Mouse (Mus musculus): ENCODE measurements around the gene Kcnc4. TPM values are rescaled to one million over a fixed set of nuclear protein-coding genes. Genes with fewer than 3 reads are reported as not detected.
A peak's percentile ranks its signal among the peaks of the same experiment; 100 is the strongest.

Kcnc4 gene
- 10 to 100 TPM; 51.9 to 72.3 TPM for total RNA-seq (2021)
- long read RNA-seq, experiment 1, transcript Kcnc4-201 (4 exons, 3,667 nt), result major isoform, 71 of 154 reads
- long read RNA-seq, experiment 1, partial matches to known transcripts, result 10 of 154 reads
- long read RNA-seq, experiment 1, other reads (novel, unspliced or antisense), result 73 of 154 reads
- long read RNA-seq, experiment 2, transcript Kcnc4-201 (4 exons, 3,667 nt), result major isoform, 75 of 158 reads
- long read RNA-seq, experiment 2, partial matches to known transcripts, result 8 of 158 reads
- long read RNA-seq, experiment 2, other reads (novel, unspliced or antisense), result 75 of 158 reads

- intact Hi-C loops (cut with DNase I), result no loop called here
- peak; percentile 63 for DNase-seq
- peak within 1 kb of the TSS; percentile 69 for H3K4me3 ChIP-seq
- H3K27ac ChIP-seq, result peak within 1 kb of the TSS; percentile 90
- TF ChIP-seq CTCF (IDR thresholded peaks at IDR 0.05), result no peak
Measured at GRCm38 (mm10) chr3:107459196-107459772, at the start of gene Kcnc4. TSS of gene Kcnc4 (minus strand) at chr3:107459552.

- Histone ChIP-seq H3K4me3 (no peak overlapping the region), H3K27ac (no peak overlapping the region)
- DNase-seq, result no peak
- intact Hi-C loops (cut with DNase I), result no loop called here
- TF ChIP-seq CTCF (IDR thresholded peaks at IDR 0.05), result no peak
Measured at GRCm38 (mm10) chr3:107508696-107509095, 49.3 kb upstream of the Kcnc4 start.

- DNase-seq, result no peak
- Histone ChIP-seq H3K27ac (no peak overlapping the region), H3K4me3 (no peak overlapping the region)
- intact Hi-C loops (cut with DNase I), result no loop called here
- no peak for TF ChIP-seq CTCF (IDR thresholded peaks at IDR 0.05)
Measured at GRCm38 (mm10) chr3:107507966-107508365, 48.6 kb upstream of the Kcnc4 start.

- intact Hi-C loops (cut with DNase I), result no loop called here
Measured at GRCm38 (mm10) chr3:107506531-107506930, 47.2 kb upstream of the Kcnc4 start.

GRCm38 (mm10) chr3:107505464-107506367 is 46.4 kb upstream of the Kcnc4 start:
- Histone ChIP-seq H3K27ac (no peak overlapping the region), H3K4me3 (no peak overlapping the region)
- no peak for TF ChIP-seq CTCF (IDR thresholded peaks at IDR 0.05)

More at GRCm38 (mm10) chr3:107506531-107506930, 47.2 kb upstream of the Kcnc4 start:
- no peak overlapping the region for H3K27ac ChIP-seq
- DNase-seq, result no peak
- no peak overlapping the region for H3K4me3 ChIP-seq
- TF ChIP-seq CTCF (IDR thresholded peaks at IDR 0.05), result no peak

GRCm38 (mm10) chr3:107504542-107504941 is 45.2 kb upstream of the Kcnc4 start:
- TF ChIP-seq CTCF (IDR thresholded peaks at IDR 0.05), result no peak
- DNase-seq, result no peak
- Histone ChIP-seq H3K4me3 (no peak overlapping the region), H3K27ac (no peak overlapping the region)
- intact Hi-C loops (cut with DNase I), result no loop called here

More at GRCm38 (mm10) chr3:107505464-107506367, 46.4 kb upstream of the Kcnc4 start:
- no peak for DNase-seq
- intact Hi-C loops (cut with DNase I), result no loop called here

- H3K4me3 ChIP-seq, result no peak overlapping the region
- no peak overlapping the region for H3K27ac ChIP-seq
- DNase-seq, result no peak
- TF ChIP-seq CTCF (IDR thresholded peaks at IDR 0.05), result no peak
- intact Hi-C loops (cut with DNase I), result no loop called here
Measured at GRCm38 (mm10) chr3:107503716-107504115, 44.4 kb upstream of the Kcnc4 start.

GRCm38 (mm10) chr3:107501702-107502151 is 42.4 kb upstream of the Kcnc4 start:
- H3K27ac ChIP-seq, result no peak overlapping the region
- DNase-seq, result no peak
- intact Hi-C loops (cut with DNase I), result no loop called here
- no peak overlapping the region for H3K4me3 ChIP-seq
- TF ChIP-seq CTCF (IDR thresholded peaks at IDR 0.05), result no peak

GRCm38 (mm10) chr3:107500301-107500700 is 40.9 kb upstream of the Kcnc4 start:
- H3K27ac ChIP-seq, result no peak overlapping the region
- no peak for DNase-seq
- no peak for TF ChIP-seq CTCF (IDR thresholded peaks at IDR 0.05)
- no peak overlapping the region for H3K4me3 ChIP-seq
- intact Hi-C loops (cut with DNase I), result no loop called here

- intact Hi-C loops (cut with DNase I), result no loop called here
- TF ChIP-seq CTCF (IDR thresholded peaks at IDR 0.05), result no peak
- H3K4me3 ChIP-seq, result no peak overlapping the region
- no peak for DNase-seq
- H3K27ac ChIP-seq, result no peak overlapping the region
Measured at GRCm38 (mm10) chr3:107496086-107496850, 36.9 kb upstream of the Kcnc4 start.

- no peak overlapping the region for H3K4me3 ChIP-seq
- no peak for DNase-seq
- intact Hi-C loops (cut with DNase I), result no loop called here
- TF ChIP-seq CTCF (IDR thresholded peaks at IDR 0.05), result no peak
- no peak overlapping the region for H3K27ac ChIP-seq
Measured at GRCm38 (mm10) chr3:107495524-107495923, 36.2 kb upstream of the Kcnc4 start.

- intact Hi-C loops (cut with DNase I), result no loop called here
- Histone ChIP-seq H3K27ac (no peak overlapping the region), H3K4me3 (no peak overlapping the region)
- TF ChIP-seq CTCF (IDR thresholded peaks at IDR 0.05), result no peak
- DNase-seq, result peak; percentile 58
Measured at GRCm38 (mm10) chr3:107491459-107491858, 32.1 kb upstream of the Kcnc4 start.
